ENCODE assay signal across 19 mouse cellular contexts in the genomic region with DNA sequence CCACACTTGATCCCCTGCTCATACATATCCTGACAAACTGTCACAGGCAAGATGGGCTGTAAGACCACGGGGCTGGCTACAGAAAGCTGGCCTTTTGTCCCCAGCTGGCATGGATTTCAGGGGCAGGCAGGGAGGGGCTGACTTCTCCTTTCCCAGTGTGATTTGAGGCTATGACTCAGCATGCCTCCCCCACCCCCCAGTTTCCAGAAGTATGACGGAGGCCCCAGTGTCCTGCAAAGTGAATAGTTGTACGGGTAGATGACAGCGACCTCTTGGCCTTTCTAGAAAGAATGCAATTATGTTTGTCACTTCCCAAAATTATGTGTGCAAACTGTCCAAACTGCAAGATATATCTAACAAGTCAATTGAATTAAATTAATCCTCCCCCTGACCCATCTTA.
DNase-seq lines count a peak whose midpoint lies in the region; ATAC-seq and TF ChIP-seq lines count a peak whose summit lies in the region.
"Had no signal": no experiment of that assay in that cellular context is flagged by ENCODE, and none has a peak within 500 bp of the region (broad histone marks: within the 10 kb centered on the region; RNA-seq: fewer than 3 reads in every experiment).

No protein-coding gene starts in this region.

- no peak for TF ChIP-seq CTCF in kidney, adult 2 months (conservative IDR thresholded peaks at IDR 0.05; ENCODE audit: insufficient read depth, insufficient read length, low read depth, low read length)

- no peak overlapping the region for H3K27ac ChIP-seq in kidney, adult 2 months (ENCODE audit: insufficient read depth, low read depth, low read length)
- no peak overlapping the region for H3K27ac ChIP-seq in kidney, embryonic 15.5 days
- H3K27ac ChIP-seq in neural tube, embryonic 15.5 days (replicated peaks) = no peak overlapping the region
- no peak overlapping the region for H3K27ac ChIP-seq in neural tube, embryonic 11.5 days (ENCODE audit: low read depth, low read length)
- H3K27ac ChIP-seq: embryonic facial prominence, embryonic 15.5 days; heart, adult 2 months; heart, embryonic 15.5 days; hindbrain, embryonic 10.5 days; limb, embryonic 10.5 days; macrophage; midbrain, embryonic 15.5 days had no signal

- ATAC-seq in kidney, embryonic 15.5 days (replicated peaks; ENCODE audit: low FRiP score) = no peak
- ATAC-seq in neural tube, embryonic 15.5 days (ENCODE audit: low FRiP score) = no peak
- peak; percentile 93 for ATAC-seq in granulocyte monocyte progenitor cell, adult 5-6 weeks (replicated peaks; ENCODE audit: poor library complexity, severe bottlenecking)
- ATAC-seq in neural tube, embryonic 11.5 days (ENCODE audit: insufficient read depth, low FRiP score, low TSS enrichment) = no peak
- ATAC-seq: forebrain, embryonic 16.5 days; midbrain, embryonic 15.5 days had no signal

- 49% methylated on average over 4 of the region's 4 CpGs for WGBS in kidney, adult 2 months
- WGBS in kidney, embryonic 15.5 days = 19% methylated on average over 4 of the region's 4 CpGs
- 48% methylated on average over 4 of the region's 4 CpGs for WGBS in neural tube, embryonic 15.5 days
- WGBS in neural tube, embryonic 11.5 days = 33% methylated on average over 4 of the region's 4 CpGs

- H3K9me3 ChIP-seq in kidney, embryonic 15.5 days (replicated peaks) = no peaks in the 10 kb centered on the region
- no peaks in the 10 kb centered on the region for H3K9me3 ChIP-seq in neural tube, embryonic 15.5 days (replicated peaks)
- H3K9me3 ChIP-seq in neural tube, embryonic 11.5 days (ENCODE audit: control insufficient read depth, low read length) = no peaks in the 10 kb centered on the region
- H3K9me3 ChIP-seq: embryonic facial prominence, embryonic 15.5 days; heart, embryonic 15.5 days; hindbrain, embryonic 10.5 days; limb, embryonic 10.5 days; midbrain, embryonic 15.5 days had no signal

- H3K36me3 ChIP-seq in kidney, adult 2 months (ENCODE audit: control insufficient read depth, insufficient read depth, low read length) = no peaks in the 10 kb centered on the region
- H3K36me3 ChIP-seq in kidney, embryonic 15.5 days = no peaks in the 10 kb centered on the region
- H3K36me3 ChIP-seq in neural tube, embryonic 15.5 days = no peaks in the 10 kb centered on the region
- H3K36me3 ChIP-seq in neural tube, embryonic 11.5 days (ENCODE audit: control insufficient read depth, insufficient read depth, low read length) = no peaks in the 10 kb centered on the region
- H3K36me3 ChIP-seq: embryonic facial prominence, embryonic 15.5 days; heart, embryonic 15.5 days; hindbrain, embryonic 10.5 days; limb, embryonic 10.5 days; midbrain, embryonic 15.5 days had no signal

- peak; percentile 36 for DNase-seq in kidney, adult 2 months
- DNase-seq in neural tube, embryonic 10.5 days (ENCODE audit: extremely low spot score, low spot score) = peak; percentile 30
- peak; percentile 36 for DNase-seq in neural tube, embryonic 11.5 days (ENCODE audit: low spot score)
- DNase-seq in gastrocnemius, postnatal 4 days (ENCODE audit: low spot score in 2 of 2) = no peak
- DNase-seq in gastrocnemius, postnatal 25 days = no peak
- DNase-seq: cerebellum, adult 8-10 months; heart, adult 2 months; lung, adult 18-20 months; right cerebral cortex, adult 18-20 months had no signal

- H3K4me1 ChIP-seq in kidney, adult 2 months (ENCODE audit: control insufficient read depth, insufficient read depth, low read length) = no peaks in the 10 kb centered on the region
- peaks cover 11% of the 10 kb centered on the region for H3K4me1 ChIP-seq in kidney, embryonic 15.5 days
- H3K4me1 ChIP-seq in neural tube, embryonic 15.5 days = no peaks in the 10 kb centered on the region; the same call in 1 of the 2 replicates
- H3K4me1 ChIP-seq in neural tube, embryonic 11.5 days (ENCODE audit: control insufficient read depth, insufficient read depth, low read length) = peaks cover 4% of the 10 kb centered on the region; the same call in 1 of the 2 replicates
- H3K4me1 ChIP-seq: embryonic facial prominence, embryonic 15.5 days; heart, embryonic 15.5 days; midbrain, embryonic 15.5 days had no signal

- no peak overlapping the region for H3K4me2 ChIP-seq in kidney, embryonic 15.5 days
- H3K4me2 ChIP-seq in neural tube, embryonic 15.5 days = no peak overlapping the region
- no peak overlapping the region for H3K4me2 ChIP-seq in neural tube, embryonic 11.5 days (ENCODE audit: low read depth)
- H3K4me2 ChIP-seq: embryonic facial prominence, embryonic 15.5 days; heart, embryonic 15.5 days; midbrain, embryonic 15.5 days had no signal

- H3K9ac ChIP-seq in kidney, embryonic 15.5 days = no peak overlapping the region
- no peak overlapping the region for H3K9ac ChIP-seq in neural tube, embryonic 15.5 days (replicated peaks)
- H3K9ac ChIP-seq in neural tube, embryonic 11.5 days (ENCODE audit: low read length) = no peak overlapping the region
- H3K9ac ChIP-seq: embryonic facial prominence, embryonic 15.5 days; heart, embryonic 15.5 days; midbrain, embryonic 15.5 days had no signal

- no peaks in the 10 kb centered on the region for H3K27me3 ChIP-seq in kidney, adult 2 months (replicated peaks; ENCODE audit: control insufficient read depth, insufficient read depth, low read length)
- H3K27me3 ChIP-seq in kidney, embryonic 15.5 days = 0 out of 2 replicates have a peak, but pooled peaks cover 9% of the 10 kb centered on the region
- H3K27me3 ChIP-seq in neural tube, embryonic 15.5 days (replicated peaks) = no peaks in the 10 kb centered on the region; the same call in 1 of the 2 replicates
- no peaks in the 10 kb centered on the region for H3K27me3 ChIP-seq in neural tube, embryonic 11.5 days (ENCODE audit: control insufficient read depth, insufficient read depth, low read length)
- H3K27me3 ChIP-seq: embryonic facial prominence, embryonic 15.5 days; midbrain, embryonic 15.5 days had no signal

- no peak for TF ChIP-seq POLR2A in kidney, adult 2 months (IDR thresholded peaks at IDR 0.05; ENCODE audit: low read depth, low read length)

- no peak overlapping the region for H3K4me3 ChIP-seq in kidney, adult 2 months (ENCODE audit: insufficient read depth, low read depth, low read length)
- no peak overlapping the region for H3K4me3 ChIP-seq in kidney, embryonic 15.5 days (replicated peaks)
- no peak overlapping the region for H3K4me3 ChIP-seq in neural tube, embryonic 15.5 days (replicated peaks)
- H3K4me3 ChIP-seq in neural tube, embryonic 11.5 days (ENCODE audit: low read depth, low read length) = no peak overlapping the region
- H3K4me3 ChIP-seq: embryonic facial prominence, embryonic 15.5 days; heart, adult 2 months; heart, embryonic 15.5 days; hindbrain, embryonic 10.5 days; limb, embryonic 10.5 days; midbrain, embryonic 15.5 days had no signal

Comparison
In these comparisons a context has a peak if more than half of its experiments do, and no peak if none do; other contexts are left out.
1. DNase-seq: peak in kidney, adult 2 months (single experiment), neural tube, embryonic 10.5 days (single experiment) and neural tube, embryonic 11.5 days (single experiment); none in gastrocnemius, postnatal 4 days (0 of 2) and gastrocnemius, postnatal 25 days (single experiment).